Mouse (Mus musculus): ENCODE results near the gene Agr3. TPM values are rescaled to one million over a fixed set of nuclear protein-coding genes. Genes with fewer than 3 reads are reported as not detected.

The Agr3 gene
- polyA plus RNA-seq (2015; fragmentation: Nextera tagmentation; extraction: Ambion mirVana): 3.6 and 5.9 TPM in 2 replicates

- Histone ChIP-seq H3K4me1 (no peaks in the 10 kb centered on the region), H3K27ac (replicated peaks) (no peak within 1 kb of the TSS), H3K9ac (no peak within 1 kb of the TSS), H3K27me3 (no peaks in the 10 kb centered on the region), H3K4me3 (replicated peaks) (no peak within 1 kb of the TSS), H3K36me3 (no peaks in the 10 kb centered on the region), H3K4me2 (replicated peaks) (no peak within 1 kb of the TSS), H3K9me3 (replicated peaks) (no peaks in the 10 kb centered on the region)
- 69% methylated on average over 9 of the region's 9 CpGs for WGBS
- ATAC-seq (ENCODE audit: insufficient number of reproducible peaks, low FRiP score, low TSS enrichment, low read depth): no peak
Observed at GRCm38 (mm10) chr12:35925402-35925801, at the start of gene Agr3. Gene Agr3 (plus strand): TSS chr12:35925620.

GRCm38 (mm10) chr12:35884892-35885558, 40.4 kb upstream of the Agr3 start:
- no peak overlapping the region for H3K27ac ChIP-seq (replicated peaks)
- ATAC-seq (ENCODE audit: insufficient number of reproducible peaks, low FRiP score, low TSS enrichment, low read depth): no peak
- H3K36me3 ChIP-seq: no peaks in the 10 kb centered on the region
- no peak overlapping the region for H3K4me2 ChIP-seq (replicated peaks)
- no peaks in the 10 kb centered on the region for H3K4me1 ChIP-seq
- WGBS: 59% methylated on average over 9 of the region's 9 CpGs
- H3K4me3 ChIP-seq (replicated peaks): no peak overlapping the region
- H3K9me3 ChIP-seq (replicated peaks): no peaks in the 10 kb centered on the region
- no peak overlapping the region for H3K9ac ChIP-seq
- H3K27me3 ChIP-seq: no peaks in the 10 kb centered on the region

- Histone ChIP-seq H3K4me2 (replicated peaks) (no peak overlapping the region), H3K9ac (no peak overlapping the region), H3K9me3 (replicated peaks) (no peaks in the 10 kb centered on the region), H3K27ac (replicated peaks) (no peak overlapping the region), H3K36me3 (no peaks in the 10 kb centered on the region), H3K27me3 (no peaks in the 10 kb centered on the region), H3K4me1 (no peaks in the 10 kb centered on the region), H3K4me3 (replicated peaks) (no peak overlapping the region)
- WGBS: 65% methylated on average over 2 of the region's 2 CpGs
- ATAC-seq (ENCODE audit: insufficient number of reproducible peaks, low FRiP score, low TSS enrichment, low read depth): no peak
Observed at GRCm38 (mm10) chr12:35889383-35889782, 36.0 kb upstream of the Agr3 start.

GRCm38 (mm10) chr12:35890756-35891155, 34.7 kb upstream of the Agr3 start:
- no peaks in the 10 kb centered on the region for H3K9me3 ChIP-seq (replicated peaks)
- H3K27me3 ChIP-seq: no peaks in the 10 kb centered on the region
- ATAC-seq (ENCODE audit: insufficient number of reproducible peaks, low FRiP score, low TSS enrichment, low read depth): no peak
- H3K4me2 ChIP-seq (replicated peaks): no peak overlapping the region
- no peak overlapping the region for H3K9ac ChIP-seq
- no peaks in the 10 kb centered on the region for H3K36me3 ChIP-seq
- 71% methylated on average over 2 of the region's 2 CpGs for WGBS
- H3K27ac ChIP-seq (replicated peaks): no peak overlapping the region
- H3K4me3 ChIP-seq (replicated peaks): no peak overlapping the region
- H3K4me1 ChIP-seq: no peaks in the 10 kb centered on the region

- Histone ChIP-seq H3K36me3 (no peaks in the 10 kb centered on the region), H3K4me2 (replicated peaks) (no peak overlapping the region), H3K4me1 (no peaks in the 10 kb centered on the region), H3K9ac (no peak overlapping the region), H3K27ac (replicated peaks) (no peak overlapping the region), H3K4me3 (replicated peaks) (no peak overlapping the region), H3K9me3 (replicated peaks) (no peaks in the 10 kb centered on the region), H3K27me3 (no peaks in the 10 kb centered on the region)
- WGBS: 48% methylated on average over 6 of the region's 6 CpGs
- ATAC-seq (ENCODE audit: insufficient number of reproducible peaks, low FRiP score, low TSS enrichment, low read depth): no peak
Observed at GRCm38 (mm10) chr12:35894304-35894900, 31.0 kb upstream of the Agr3 start.

- Histone ChIP-seq H3K27me3 (no peaks in the 10 kb centered on the region), H3K4me3 (replicated peaks) (peak overlapping the region; percentile 35), H3K27ac (replicated peaks) (no peak overlapping the region), H3K9me3 (replicated peaks) (no peaks in the 10 kb centered on the region), H3K4me2 (replicated peaks) (peak overlapping the region; percentile 49), H3K4me1 (no peaks in the 10 kb centered on the region), H3K36me3 (no peaks in the 10 kb centered on the region), H3K9ac (no peak overlapping the region)
- ATAC-seq (ENCODE audit: insufficient number of reproducible peaks, low FRiP score, low TSS enrichment, low read depth): no peak
- 25% methylated on average over 20 of the region's 20 CpGs for WGBS
Observed at GRCm38 (mm10) chr12:35895875-35896763, 29.3 kb upstream of the Agr3 start.

GRCm38 (mm10) chr12:35896764-35897282, 28.6 kb upstream of the Agr3 start:
- H3K4me2 ChIP-seq (replicated peaks): peak overlapping the region; percentile 49
- WGBS: 28% methylated on average over 4 of the region's 4 CpGs
- no peak for ATAC-seq (ENCODE audit: insufficient number of reproducible peaks, low FRiP score, low TSS enrichment, low read depth)
- H3K36me3 ChIP-seq: no peaks in the 10 kb centered on the region
- H3K27me3 ChIP-seq: no peaks in the 10 kb centered on the region
- H3K9ac ChIP-seq: no peak overlapping the region
- H3K9me3 ChIP-seq (replicated peaks): no peaks in the 10 kb centered on the region
- peak overlapping the region; percentile 35 for H3K4me3 ChIP-seq (replicated peaks)
- no peak overlapping the region for H3K27ac ChIP-seq (replicated peaks)
- H3K4me1 ChIP-seq: no peaks in the 10 kb centered on the region

GRCm38 (mm10) chr12:35910632-35911031, 14.8 kb upstream of the Agr3 start:
- no peak overlapping the region for H3K27ac ChIP-seq (replicated peaks)
- H3K9ac ChIP-seq: no peak overlapping the region
- H3K4me1 ChIP-seq: no peaks in the 10 kb centered on the region
- H3K4me2 ChIP-seq (replicated peaks): no peak overlapping the region
- no peak overlapping the region for H3K4me3 ChIP-seq (replicated peaks)
- H3K9me3 ChIP-seq (replicated peaks): no peaks in the 10 kb centered on the region
- H3K36me3 ChIP-seq: no peaks in the 10 kb centered on the region
- H3K27me3 ChIP-seq: no peaks in the 10 kb centered on the region
- no peak for ATAC-seq (ENCODE audit: insufficient number of reproducible peaks, low FRiP score, low TSS enrichment, low read depth)
- 50% methylated on average over 1 of the region's 1 CpGs for WGBS

GRCm38 (mm10) chr12:35915813-35916212, 9.6 kb upstream of the Agr3 start:
- Histone ChIP-seq H3K4me2 (replicated peaks) (no peak overlapping the region), H3K9ac (no peak overlapping the region), H3K27ac (replicated peaks) (no peak overlapping the region), H3K36me3 (no peaks in the 10 kb centered on the region), H3K4me3 (replicated peaks) (no peak overlapping the region), H3K9me3 (replicated peaks) (no peaks in the 10 kb centered on the region), H3K4me1 (no peaks in the 10 kb centered on the region), H3K27me3 (no peaks in the 10 kb centered on the region)
- no peak for ATAC-seq (ENCODE audit: insufficient number of reproducible peaks, low FRiP score, low TSS enrichment, low read depth)

- no peaks in the 10 kb centered on the region for H3K4me1 ChIP-seq
- no peak for ATAC-seq (ENCODE audit: insufficient number of reproducible peaks, low FRiP score, low TSS enrichment, low read depth)
- H3K4me3 ChIP-seq (replicated peaks): no peak overlapping the region
- H3K9ac ChIP-seq: no peak overlapping the region
- no peak overlapping the region for H3K4me2 ChIP-seq (replicated peaks)
- H3K36me3 ChIP-seq: no peaks in the 10 kb centered on the region
- no peaks in the 10 kb centered on the region for H3K9me3 ChIP-seq (replicated peaks)
- no peaks in the 10 kb centered on the region for H3K27me3 ChIP-seq
- WGBS: 70% methylated on average over 1 of the region's 1 CpGs
- H3K27ac ChIP-seq (replicated peaks): no peak overlapping the region
Observed at GRCm38 (mm10) chr12:35916467-35916866, 9.0 kb upstream of the Agr3 start.

- H3K27me3 ChIP-seq: no peaks in the 10 kb centered on the region
- no peaks in the 10 kb centered on the region for H3K4me1 ChIP-seq
- no peak overlapping the region for H3K4me2 ChIP-seq (replicated peaks)
- H3K27ac ChIP-seq (replicated peaks): no peak overlapping the region
- H3K4me3 ChIP-seq (replicated peaks): no peak overlapping the region
- WGBS: 72% methylated on average over 1 of the region's 1 CpGs
- H3K36me3 ChIP-seq: no peaks in the 10 kb centered on the region
- no peak for ATAC-seq (ENCODE audit: insufficient number of reproducible peaks, low FRiP score, low TSS enrichment, low read depth)
- H3K9ac ChIP-seq: no peak overlapping the region
- no peaks in the 10 kb centered on the region for H3K9me3 ChIP-seq (replicated peaks)
Observed at GRCm38 (mm10) chr12:35918031-35918430, 7.4 kb upstream of the Agr3 start.

All from embryonic facial prominence, embryonic 15.5 days (tissue).